ENCODE assay signal across 10 mouse cellular contexts in genomic region chr7:65154576-65154975, GRCm38 (mm10). TPM values are rescaled to one million over a fixed set of nuclear protein-coding genes. Genes with fewer than 3 reads are reported as not detected.
A peak's percentile ranks its signal among the peaks of the same experiment; 100 is the strongest.
DNase-seq lines count a peak whose midpoint lies in the region; ATAC-seq and TF ChIP-seq lines count a peak whose summit lies in the region.
"Had no signal": no experiment of that assay in that cellular context is flagged by ENCODE, and none has a peak within 500 bp of the region (broad histone marks: within the 10 kb centered on the region; RNA-seq: fewer than 3 reads in every experiment).

No protein-coding gene starts in this region.

- no peak overlapping the region for H3K4me3 ChIP-seq in heart, embryonic 14.5 days (ENCODE audit: control insufficient read depth in 1 of 2, insufficient read depth in 1 of 2, low read depth in 1 of 2, low read length in 2 of 2)
- peak overlapping the region; percentile 75 for H3K4me3 ChIP-seq in layer of hippocampus, adult 2 months

- no peak overlapping the region for H3K9ac ChIP-seq in heart, embryonic 14.5 days (ENCODE audit: low read length)
- H3K9ac ChIP-seq: lung, embryonic 15.5 days had no signal

- no peak for DNase-seq in heart, adult 9 months (ENCODE audit: low spot score in 2 of 2)
- peak; percentile 20 for DNase-seq in embryo, embryonic 10.5 days (ENCODE audit: low spot score)
- peak; percentile 21 to 55 for DNase-seq in layer of hippocampus, adult 2 months (ENCODE audit: low spot score in 2 of 2)
- DNase-seq in neural tube, embryonic 10.5 days (ENCODE audit: extremely low spot score, low spot score) = peak; percentile 14
- DNase-seq in thymus, postnatal 36 days = no peak
- no peak for DNase-seq in lung, postnatal 10 days
- DNase-seq: kidney, adult 8-10 months had no signal

- H3K27me3 ChIP-seq in heart, embryonic 14.5 days (ENCODE audit: control insufficient read depth, insufficient read depth, low read length) = peaks cover 59% of the 10 kb centered on the region

- no peak overlapping the region for H3K27ac ChIP-seq in heart, embryonic 14.5 days (replicated peaks in 1 of 2; ENCODE audit: control insufficient read depth in 1 of 2, insufficient read depth in 1 of 2, low read depth in 2 of 2, low read length in 2 of 2)
- no peak overlapping the region for H3K27ac ChIP-seq in layer of hippocampus, adult 2 months
- H3K27ac ChIP-seq: lung, embryonic 15.5 days had no signal

- TF ChIP-seq CTCF in layer of hippocampus, adult 2 months (conservative IDR thresholded peaks at IDR 0.05) = peak; percentile 54

- 0 out of 2 replicates have a peak, but pooled peaks cover 3% of the 10 kb centered on the region for H3K9me3 ChIP-seq in heart, embryonic 14.5 days (ENCODE audit: control insufficient read depth, low read length)
- H3K9me3 ChIP-seq: lung, embryonic 15.5 days had no signal

- peaks cover 0 to 9% of the 10 kb centered on the region in 2 experiments; a peak in 1 of 4 replicates for H3K4me1 ChIP-seq in heart, embryonic 14.5 days (ENCODE audit: control insufficient read depth in 2 of 2, insufficient read depth in 2 of 2, low read length in 2 of 2)

- H3K36me3 ChIP-seq in heart, embryonic 14.5 days (ENCODE audit: control insufficient read depth, insufficient read depth, low read length) = no peaks in the 10 kb centered on the region
- H3K36me3 ChIP-seq: lung, embryonic 15.5 days had no signal

- 15% methylated on average over 7 of the region's 7 CpGs for WGBS in heart, embryonic 14.5 days

- ATAC-seq in heart, embryonic 14.5 days (ENCODE audit: insufficient number of reproducible peaks, insufficient read depth, low FRiP score, low read depth) = no peak
- ATAC-seq in activated CD4-positive, CD25-positive, alpha-beta regulatory T cell, adult 4 months = no peak

- H3K4me2 ChIP-seq in heart, embryonic 14.5 days (ENCODE audit: low read length) = 0 out of 2 replicates have a peak overlapping the region, but pooled peaks have one; percentile 99

RNA-seq across cellular contexts. Expression of gene Fam189a1, which starts 1.8 kb away (rescaled TPM):
- 0.77 and 0.90 TPM in 2 replicates for polyA plus RNA-seq in heart, embryonic 14.5 days (2014; fragmentation: Nextera tagmentation; extraction: Ambion mirVana)
- total RNA-seq in layer of hippocampus, adult 2 months (2021) = 10 to 100 TPM; 63.6 to 66.3 TPM
- not detected for polyA plus RNA-seq in activated CD4-positive, CD25-positive, alpha-beta regulatory T cell, adult 4 months (2017; shearing (Covaris generic))

Comparison
In these comparisons a context has a peak if more than half of its experiments do, and no peak if none do; other contexts are left out.
1. DNase-seq: peak in embryo, embryonic 10.5 days (single experiment), layer of hippocampus, adult 2 months (2 of 2) and neural tube, embryonic 10.5 days (single experiment); none in heart, adult 9 months (0 of 2), thymus, postnatal 36 days (0 of 2) and lung, postnatal 10 days (single experiment).